Comparison of ENCODE assay signal across 24 mouse cellular contexts in the genomic region with DNA sequence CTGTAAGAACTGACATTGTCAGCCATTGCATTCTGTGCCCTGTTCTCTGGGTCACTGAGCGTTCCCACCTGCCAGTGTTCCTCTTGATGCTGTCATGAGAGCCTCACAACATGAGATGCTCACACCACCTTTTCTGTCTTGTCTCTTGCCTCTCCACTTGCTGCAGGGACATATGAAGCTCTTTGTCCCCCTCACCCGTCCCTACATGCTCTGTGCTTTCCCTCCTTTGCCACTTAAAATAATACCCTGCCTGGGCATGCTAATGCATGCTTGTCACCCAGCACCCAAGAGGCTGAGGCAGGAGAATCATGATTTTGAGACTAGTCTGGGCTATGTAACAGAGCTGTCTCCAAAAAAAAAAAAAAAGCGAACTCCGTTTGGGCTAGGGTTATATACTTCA. TPM values are rescaled to one million over a fixed set of nuclear protein-coding genes. Genes with fewer than 3 reads are reported as not detected.
A peak's percentile ranks its signal among the peaks of the same experiment; 100 is the strongest.
DNase-seq lines count a peak whose midpoint lies in the region; ATAC-seq and TF ChIP-seq lines count a peak whose summit lies in the region.
"Had no signal": no experiment of that assay in that cellular context is flagged by ENCODE, and none has a peak within 500 bp of the region (broad histone marks: within the 10 kb centered on the region; RNA-seq: fewer than 3 reads in every experiment).

No protein-coding gene starts in this region.

- H3K4me2 ChIP-seq in midbrain, embryonic 13.5 days (replicated peaks) = no peak overlapping the region
- H3K4me2 ChIP-seq in midbrain, embryonic 15.5 days = no peak overlapping the region
- H3K4me2 ChIP-seq in liver, embryonic 15.5 days = peak overlapping the region; percentile 91
- no peak overlapping the region for H3K4me2 ChIP-seq in lung, postnatal 0 days (replicated peaks; ENCODE audit: low read depth, low read length)
- no peak overlapping the region for H3K4me2 ChIP-seq in forebrain, embryonic 13.5 days
- H3K4me2 ChIP-seq: forebrain, embryonic 15.5 days; heart, embryonic 15.5 days; hindbrain, embryonic 12.5 days had no signal

- no peak for TF ChIP-seq POLR2A in ES-Bruce4 (IDR thresholded peaks at IDR 0.05; ENCODE audit: insufficient read depth, low read length)

- no peak for TF ChIP-seq CTCF in ES-Bruce4 (IDR thresholded peaks at IDR 0.05; ENCODE audit: low read depth, low read length)
- TF ChIP-seq CTCF in lung, postnatal 0 days (IDR thresholded peaks at IDR 0.05) = no peak

- H3K9me3 ChIP-seq in midbrain, embryonic 13.5 days = no peaks in the 10 kb centered on the region
- H3K9me3 ChIP-seq in midbrain, embryonic 15.5 days = no peaks in the 10 kb centered on the region
- no peaks in the 10 kb centered on the region for H3K9me3 ChIP-seq in ES-Bruce4 (replicated peaks; ENCODE audit: control insufficient read depth, insufficient read depth, low read length, poor library complexity, severe bottlenecking)
- no peaks in the 10 kb centered on the region for H3K9me3 ChIP-seq in liver, embryonic 15.5 days (replicated peaks)
- no peaks in the 10 kb centered on the region for H3K9me3 ChIP-seq in lung, postnatal 0 days (ENCODE audit: low read length)
- no peaks in the 10 kb centered on the region for H3K9me3 ChIP-seq in forebrain, embryonic 13.5 days (replicated peaks)
- H3K9me3 ChIP-seq: forebrain, embryonic 15.5 days; heart, embryonic 10.5 days; heart, embryonic 15.5 days; hindbrain, embryonic 12.5 days; midbrain, embryonic 10.5 days had no signal

- H3K9ac ChIP-seq in midbrain, embryonic 13.5 days (replicated peaks) = no peak overlapping the region
- no peak overlapping the region for H3K9ac ChIP-seq in midbrain, embryonic 15.5 days
- H3K9ac ChIP-seq in ES-Bruce4 (ENCODE audit: low read depth, poor library complexity, severe bottlenecking) = no peak overlapping the region
- peak overlapping the region; percentile 71; the same call in 1 of the 2 replicates for H3K9ac ChIP-seq in liver, embryonic 15.5 days
- H3K9ac ChIP-seq in lung, postnatal 0 days (replicated peaks; ENCODE audit: low read depth) = no peak overlapping the region
- H3K9ac ChIP-seq in forebrain, embryonic 13.5 days = no peak overlapping the region; the same call in 1 of the 2 replicates
- H3K9ac ChIP-seq: forebrain, embryonic 15.5 days; heart, embryonic 15.5 days; hindbrain, embryonic 12.5 days had no signal

- ATAC-seq in midbrain, embryonic 13.5 days = no peak
- ATAC-seq in midbrain, embryonic 15.5 days (replicated peaks) = no peak
- no peak for ATAC-seq in liver, embryonic 15.5 days (ENCODE audit: insufficient read depth)
- no peak for ATAC-seq in lung, postnatal 0 days
- no peak for ATAC-seq in forebrain, embryonic 13.5 days
- ATAC-seq: forebrain, embryonic 15.5 days; intestine, postnatal 0 days had no signal

- no peaks in the 10 kb centered on the region for H3K27me3 ChIP-seq in midbrain, embryonic 13.5 days
- no peaks in the 10 kb centered on the region for H3K27me3 ChIP-seq in midbrain, embryonic 15.5 days (replicated peaks)
- H3K27me3 ChIP-seq in ES-Bruce4 (ENCODE audit: control insufficient read depth, insufficient read depth, low read length, poor library complexity, severe bottlenecking) = no peaks in the 10 kb centered on the region
- H3K27me3 ChIP-seq in liver, embryonic 15.5 days = no peaks in the 10 kb centered on the region
- H3K27me3 ChIP-seq in lung, postnatal 0 days (replicated peaks; ENCODE audit: insufficient read depth, low read length) = no peaks in the 10 kb centered on the region
- H3K27me3 ChIP-seq in forebrain, embryonic 13.5 days = no peaks in the 10 kb centered on the region
- H3K27me3 ChIP-seq: forebrain, embryonic 15.5 days; heart, embryonic 15.5 days; hindbrain, embryonic 12.5 days had no signal

- 0 out of 2 replicates have a peak overlapping the region, but pooled peaks have one; percentile 19 for H3K27ac ChIP-seq in midbrain, embryonic 13.5 days
- H3K27ac ChIP-seq in midbrain, embryonic 15.5 days = no peak overlapping the region
- H3K27ac ChIP-seq in ES-Bruce4 (ENCODE audit: insufficient read depth, low read length) = peak overlapping the region; percentile 31
- peak overlapping the region; percentile 100 for H3K27ac ChIP-seq in liver, embryonic 15.5 days (replicated peaks)
- H3K27ac ChIP-seq in lung, postnatal 0 days (ENCODE audit: low read length) = no peak overlapping the region
- H3K27ac ChIP-seq in forebrain, embryonic 13.5 days = no peak overlapping the region
- H3K27ac ChIP-seq: forebrain, embryonic 15.5 days; heart, embryonic 10.5 days; hindbrain, embryonic 12.5 days; midbrain, embryonic 10.5 days had no signal

- WGBS in midbrain, embryonic 13.5 days = 83% methylated on average over 4 of the region's 4 CpGs
- WGBS in midbrain, embryonic 15.5 days = 84% methylated on average over 4 of the region's 4 CpGs
- 82% methylated on average over 4 of the region's 4 CpGs for whole genome bisulfite sequencing in liver, embryonic 15.5 days (ENCODE audit: insufficient replicate concordance)
- 89% methylated on average over 4 of the region's 4 CpGs for WGBS in lung, postnatal 0 days
- 79% methylated on average over 4 of the region's 4 CpGs for WGBS in forebrain, embryonic 13.5 days

- peaks cover 22% of the 10 kb centered on the region for H3K36me3 ChIP-seq in midbrain, embryonic 13.5 days
- 0 out of 2 replicates have a peak, but pooled peaks cover 6% of the 10 kb centered on the region for H3K36me3 ChIP-seq in midbrain, embryonic 15.5 days (replicated peaks)
- peaks cover 10% of the 10 kb centered on the region for H3K36me3 ChIP-seq in ES-Bruce4 (ENCODE audit: control insufficient read depth, insufficient read depth, low read length, poor library complexity, severe bottlenecking)
- H3K36me3 ChIP-seq in liver, embryonic 15.5 days (replicated peaks) = peaks cover 40% of the 10 kb centered on the region
- no peaks in the 10 kb centered on the region for H3K36me3 ChIP-seq in lung, postnatal 0 days (ENCODE audit: insufficient read depth, low read length)
- peaks cover 26% of the 10 kb centered on the region for H3K36me3 ChIP-seq in forebrain, embryonic 13.5 days (ENCODE audit: poor library complexity, severe bottlenecking)
- H3K36me3 ChIP-seq: heart, embryonic 15.5 days had no signal

- no peak for TF ChIP-seq EP300 in ES-Bruce4 (IDR thresholded peaks at IDR 0.05; ENCODE audit: insufficient read depth, low read depth, low read length)
- TF ChIP-seq EP300 in lung, postnatal 0 days (IDR thresholded peaks at IDR 0.05) = no peak

- DNase-seq in liver = peak; percentile 2
- no peak for DNase-seq in lung, postnatal 0 days (ENCODE audit: low spot score)
- no peak for DNase-seq in lung, postnatal 36 days
- DNase-seq: adrenal gland, postnatal 36 days; cerebellum, adult 2 months; cerebellum, postnatal 14 days; gastrocnemius, postnatal 25 days; heart, adult 11 months; kidney, adult 9 months; kidney, postnatal 14 days; layer of hippocampus, adult 9-11 months; right cerebral cortex, postnatal 14 days; thymus, postnatal 4 days had no signal

- H3K4me1 ChIP-seq in midbrain, embryonic 13.5 days (replicated peaks) = peaks cover 45% of the 10 kb centered on the region
- H3K4me1 ChIP-seq in midbrain, embryonic 15.5 days = peaks cover 30% of the 10 kb centered on the region
- H3K4me1 ChIP-seq in ES-Bruce4 (ENCODE audit: control insufficient read depth, insufficient read depth, low read length) = peaks cover 4% of the 10 kb centered on the region
- H3K4me1 ChIP-seq in liver, embryonic 15.5 days (replicated peaks) = peaks cover 98% of the 10 kb centered on the region
- H3K4me1 ChIP-seq in lung, postnatal 0 days (ENCODE audit: insufficient read depth, low read depth, low read length) = peaks cover 33% of the 10 kb centered on the region
- peaks cover 46% of the 10 kb centered on the region for H3K4me1 ChIP-seq in forebrain, embryonic 13.5 days

- no peak overlapping the region for H3K4me3 ChIP-seq in midbrain, embryonic 13.5 days (replicated peaks)
- H3K4me3 ChIP-seq in midbrain, embryonic 15.5 days = no peak overlapping the region
- H3K4me3 ChIP-seq in ES-Bruce4 (ENCODE audit: low read depth, low read length) = no peak overlapping the region
- H3K4me3 ChIP-seq in liver, embryonic 15.5 days (replicated peaks) = 0 out of 2 replicates have a peak overlapping the region, but pooled peaks have one; percentile 1
- no peak overlapping the region for H3K4me3 ChIP-seq in lung, postnatal 0 days (ENCODE audit: low read depth, low read length)
- no peak overlapping the region for H3K4me3 ChIP-seq in forebrain, embryonic 13.5 days
- H3K4me3 ChIP-seq: forebrain, embryonic 15.5 days; heart, embryonic 10.5 days; heart, embryonic 15.5 days; hindbrain, embryonic 12.5 days; midbrain, embryonic 10.5 days had no signal

RNA-seq across cellular contexts. Expression of a gene that starts 21.6 kb away (rescaled TPM):
- polyA plus RNA-seq in midbrain, embryonic 13.5 days (2015; fragmentation: Nextera tagmentation; extraction: Ambion mirVana) = 30.1 and 38.1 TPM in 2 replicates
- 28.5 and 29.7 TPM in 2 replicates for polyA plus RNA-seq in midbrain, embryonic 15.5 days (2015; fragmentation: Nextera tagmentation; extraction: Ambion mirVana)
- polyA plus RNA-seq in ES-Bruce4 (2011; ENCODE audit: insufficient read depth, insufficient read length, low read depth, missing spikeins) = 35.5 and 38.4 TPM in 2 replicates
- 84.7 and 85.0 TPM in 2 replicates for polyA plus RNA-seq in liver, embryonic 15.5 days (2015; fragmentation: Nextera tagmentation; extraction: Ambion mirVana)
- 108 and 123 TPM in 2 replicates for polyA plus RNA-seq in lung, postnatal 0 days (2015; fragmentation: Nextera tagmentation; extraction: Ambion mirVana)
- 34.4 and 37.8 TPM in 2 replicates for polyA plus RNA-seq in forebrain, embryonic 13.5 days (2015; fragmentation: Nextera tagmentation; extraction: Ambion mirVana)

RNA-seq across cellular contexts. Expression of a gene that starts 21.7 kb away (rescaled TPM):
- polyA plus RNA-seq in midbrain, embryonic 13.5 days (2015; fragmentation: Nextera tagmentation; extraction: Ambion mirVana) = 4.2 and 4.3 TPM in 2 replicates
- polyA plus RNA-seq in midbrain, embryonic 15.5 days (2015; fragmentation: Nextera tagmentation; extraction: Ambion mirVana) = 4.5 and 5.3 TPM in 2 replicates
- 3.3 and 4.3 TPM in 2 replicates for polyA plus RNA-seq in ES-Bruce4 (2011; ENCODE audit: insufficient read depth, insufficient read length, low read depth, missing spikeins)
- 2.0 and 2.1 TPM in 2 replicates for polyA plus RNA-seq in liver, embryonic 15.5 days (2015; fragmentation: Nextera tagmentation; extraction: Ambion mirVana)
- 2.6 and 2.8 TPM in 2 replicates for polyA plus RNA-seq in lung, postnatal 0 days (2015; fragmentation: Nextera tagmentation; extraction: Ambion mirVana)
- polyA plus RNA-seq in forebrain, embryonic 13.5 days (2015; fragmentation: Nextera tagmentation; extraction: Ambion mirVana) = 3.3 and 3.8 TPM in 2 replicates

RNA-seq across cellular contexts. Expression of a gene that starts 24.3 kb away (rescaled TPM):
- 22.8 and 24.0 TPM in 2 replicates for polyA plus RNA-seq in midbrain, embryonic 13.5 days (2015; fragmentation: Nextera tagmentation; extraction: Ambion mirVana)
- polyA plus RNA-seq in midbrain, embryonic 15.5 days (2015; fragmentation: Nextera tagmentation; extraction: Ambion mirVana) = 26.9 and 27.0 TPM in 2 replicates
- polyA plus RNA-seq in ES-Bruce4 (2011; ENCODE audit: insufficient read depth, insufficient read length, low read depth, missing spikeins) = 27.1 and 29.0 TPM in 2 replicates
- polyA plus RNA-seq in liver, embryonic 15.5 days (2015; fragmentation: Nextera tagmentation; extraction: Ambion mirVana) = 15.2 and 15.5 TPM in 2 replicates
- 11.6 and 11.8 TPM in 2 replicates for polyA plus RNA-seq in lung, postnatal 0 days (2015; fragmentation: Nextera tagmentation; extraction: Ambion mirVana)
- 20.7 and 22.3 TPM in 2 replicates for polyA plus RNA-seq in forebrain, embryonic 13.5 days (2015; fragmentation: Nextera tagmentation; extraction: Ambion mirVana)

RNA-seq across cellular contexts. Expression of a gene that starts 35.2 kb away (rescaled TPM):
- 1.9 and 2.0 TPM in 2 replicates for polyA plus RNA-seq in midbrain, embryonic 13.5 days (2015; fragmentation: Nextera tagmentation; extraction: Ambion mirVana)
- 2.1 and 2.9 TPM in 2 replicates for polyA plus RNA-seq in midbrain, embryonic 15.5 days (2015; fragmentation: Nextera tagmentation; extraction: Ambion mirVana)
- polyA plus RNA-seq in ES-Bruce4 (2011; ENCODE audit: insufficient read depth, insufficient read length, low read depth, missing spikeins) = 0.84 and 1.2 TPM in 2 replicates
- polyA plus RNA-seq in liver, embryonic 15.5 days (2015; fragmentation: Nextera tagmentation; extraction: Ambion mirVana) = 0.16 and 0.20 TPM in 2 replicates
- 1.9 and 2.1 TPM in 2 replicates for polyA plus RNA-seq in lung, postnatal 0 days (2015; fragmentation: Nextera tagmentation; extraction: Ambion mirVana)
- polyA plus RNA-seq in forebrain, embryonic 13.5 days (2015; fragmentation: Nextera tagmentation; extraction: Ambion mirVana) = 0.97 and 1.8 TPM in 2 replicates

RNA-seq across cellular contexts. Expression of a gene that starts 50.0 kb away (rescaled TPM):
- polyA plus RNA-seq in midbrain, embryonic 13.5 days (2015; fragmentation: Nextera tagmentation; extraction: Ambion mirVana) = 63.8 and 64.3 TPM in 2 replicates
- polyA plus RNA-seq in midbrain, embryonic 15.5 days (2015; fragmentation: Nextera tagmentation; extraction: Ambion mirVana) = 72.9 and 74.5 TPM in 2 replicates
- polyA plus RNA-seq in ES-Bruce4 (2011; ENCODE audit: insufficient read depth, insufficient read length, low read depth, missing spikeins) = 29.1 and 32.5 TPM in 2 replicates
- polyA plus RNA-seq in liver, embryonic 15.5 days (2015; fragmentation: Nextera tagmentation; extraction: Ambion mirVana) = 25.4 and 28.3 TPM in 2 replicates
- polyA plus RNA-seq in lung, postnatal 0 days (2015; fragmentation: Nextera tagmentation; extraction: Ambion mirVana) = 40.8 and 46.0 TPM in 2 replicates
- polyA plus RNA-seq in forebrain, embryonic 13.5 days (2015; fragmentation: Nextera tagmentation; extraction: Ambion mirVana) = 56.3 and 57.7 TPM in 2 replicates

Comparison
In these comparisons a context has a peak if more than half of its experiments do, and no peak if none do; other contexts are left out.
1. H3K27ac ChIP-seq: peak in midbrain, embryonic 13.5 days (single experiment), ES-Bruce4 (single experiment) and liver, embryonic 15.5 days (single experiment); none in midbrain, embryonic 15.5 days (single experiment), lung, postnatal 0 days (single experiment) and forebrain, embryonic 13.5 days (single experiment).